Mouse (Mus musculus): Measurements from ENCODE around the gene Adgra1.

Adgra1 gene

DNA sequence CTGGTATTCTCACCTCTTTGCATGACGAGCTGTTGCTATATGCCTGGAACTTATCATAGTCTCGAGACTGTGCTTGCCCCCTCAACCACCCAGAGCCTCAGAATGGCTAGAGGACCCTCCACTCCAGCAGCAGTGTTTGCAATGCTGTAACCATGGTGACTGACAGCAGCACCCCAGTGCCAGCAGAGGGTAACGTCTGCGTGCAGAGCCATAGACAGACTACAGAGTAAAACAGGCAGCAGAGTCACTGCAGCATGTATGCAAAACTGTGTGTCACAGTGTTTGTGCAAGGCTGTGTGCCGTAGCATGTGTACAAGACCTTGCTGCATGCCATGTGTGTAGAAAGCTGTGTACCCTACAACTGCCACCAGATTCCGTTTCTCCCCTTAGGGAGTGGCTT, 75.5 kb downstream of the Adgra1 start:
- DNase-seq, result no peak

DNA sequence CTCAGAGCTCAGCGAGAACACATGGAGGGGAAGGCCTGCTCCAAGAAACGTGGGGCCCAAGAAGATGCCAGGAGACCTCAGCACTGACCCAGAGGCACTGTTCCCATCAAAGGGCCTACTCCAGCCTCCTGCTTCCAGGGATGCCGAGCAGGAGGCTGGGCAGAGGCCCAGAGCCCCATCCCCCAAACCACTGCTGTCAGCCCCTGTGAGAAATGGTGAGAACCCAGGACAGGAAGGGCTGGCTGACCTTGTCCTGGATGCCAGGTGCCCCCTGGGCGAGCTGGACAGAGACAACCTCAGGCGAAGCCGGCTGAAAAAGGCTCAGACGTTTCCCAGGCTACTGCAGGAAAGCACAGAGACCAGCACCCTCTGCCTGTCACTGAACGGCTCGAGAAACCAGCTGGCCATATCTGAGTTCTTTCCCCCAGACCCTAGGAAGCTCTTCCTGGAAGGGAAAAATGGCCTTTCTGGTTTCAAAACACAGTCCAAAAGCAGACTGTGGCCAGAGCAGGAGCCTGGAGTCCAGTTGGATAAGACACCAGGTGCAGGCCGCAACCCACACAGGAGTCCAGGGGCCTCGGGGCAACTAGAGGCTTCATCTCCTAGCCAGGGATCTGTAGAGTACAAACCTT, 76.3 kb downstream of the Adgra1 start:
- peak in 1 of 2 experiments; percentile 34 for DNase-seq

DNA sequence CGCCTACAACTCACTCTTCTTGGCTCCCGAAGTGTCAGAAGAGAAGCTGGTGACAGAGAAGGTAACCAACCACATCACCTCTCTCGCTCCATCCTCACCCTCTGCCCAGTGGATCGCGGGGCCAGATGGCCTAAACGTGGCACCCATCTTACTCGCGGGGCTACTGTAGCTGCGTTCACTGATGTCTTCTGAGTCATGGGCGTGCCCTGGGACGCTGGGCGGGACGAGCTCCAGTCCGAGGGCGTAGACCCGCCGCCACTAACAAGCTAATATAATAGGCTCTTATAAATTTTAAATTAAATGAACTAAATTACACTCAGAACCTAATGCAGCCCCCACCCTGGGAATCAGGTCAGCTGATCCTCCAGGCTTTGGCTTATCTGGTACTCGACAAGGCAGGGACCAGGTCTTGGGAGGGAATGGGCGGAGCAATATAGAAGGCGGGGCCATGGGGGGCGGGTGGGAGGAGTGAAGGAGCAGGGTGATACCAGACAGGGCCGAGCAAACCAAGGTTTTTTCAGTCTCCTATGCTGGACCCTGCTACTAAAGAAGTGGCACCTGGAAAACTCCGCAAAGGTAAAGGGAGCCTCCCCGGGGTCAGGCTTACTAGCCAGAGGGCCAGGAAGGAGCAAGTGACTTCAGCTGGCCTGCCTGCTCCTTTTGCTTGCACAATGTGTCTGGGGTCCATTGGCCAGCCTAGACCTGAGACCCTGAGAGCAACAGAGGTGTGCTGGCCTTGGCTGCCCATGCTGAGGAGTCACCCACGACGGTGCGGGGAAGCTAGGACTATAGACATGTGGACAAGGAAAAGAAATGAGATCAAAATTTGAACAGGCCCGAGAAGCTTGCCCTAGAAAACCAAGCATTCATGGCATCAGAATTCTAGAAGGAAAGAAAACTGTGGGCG, 80.4 kb downstream of the Adgra1 start:
- DNase-seq, result no peak

DNA sequence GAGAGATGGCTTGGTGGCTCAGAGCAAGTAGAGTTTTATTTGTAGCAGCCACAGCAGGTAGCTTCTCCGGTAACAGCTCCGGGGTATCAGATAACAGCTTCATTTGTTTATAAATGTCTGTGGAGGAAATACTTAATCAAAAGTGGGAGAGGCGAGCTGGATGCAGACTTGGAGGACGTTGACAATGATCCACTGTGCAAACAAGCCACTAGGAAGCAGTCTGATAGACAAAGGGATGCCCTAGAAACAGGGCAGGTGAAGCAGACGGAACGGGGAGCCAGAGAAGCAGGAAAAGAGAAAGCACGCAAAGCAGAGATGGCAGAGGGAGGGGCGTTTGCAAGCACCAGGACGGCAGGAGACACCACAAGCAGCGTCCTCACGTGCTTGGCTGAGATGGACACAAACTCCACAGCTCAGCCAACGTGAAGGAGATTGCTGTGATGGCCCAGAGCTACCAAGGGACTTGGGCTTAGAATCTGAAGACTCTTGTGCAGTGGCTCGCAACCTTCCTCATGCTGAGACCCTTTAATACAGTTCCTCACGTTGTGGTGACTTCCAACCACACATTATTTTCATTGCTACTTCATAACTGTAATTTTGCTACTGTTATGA, 81.8 kb downstream of the Adgra1 start:
- no peak for DNase-seq

DNA sequence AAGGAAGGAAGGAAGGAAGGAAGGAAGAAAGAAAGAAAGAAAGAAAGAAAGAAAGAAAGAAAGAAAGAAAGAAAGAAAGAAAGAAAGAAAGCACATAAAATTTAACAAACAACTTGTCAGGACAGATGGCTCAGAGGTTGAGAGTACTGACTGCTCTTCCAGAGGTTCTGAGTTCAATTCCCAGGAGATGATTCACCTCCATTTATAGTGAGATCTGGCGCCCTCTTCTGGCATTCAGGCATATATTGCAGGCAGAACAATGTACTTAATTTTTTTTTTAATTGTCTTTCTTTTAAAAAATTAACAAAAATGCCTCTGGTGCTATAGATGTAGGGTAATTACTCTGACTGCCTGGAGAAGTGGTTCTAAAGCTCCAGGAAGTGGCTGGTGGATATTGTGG, 82.4 kb downstream of the Adgra1 start:
- DNase-seq, result no peak

DNA sequence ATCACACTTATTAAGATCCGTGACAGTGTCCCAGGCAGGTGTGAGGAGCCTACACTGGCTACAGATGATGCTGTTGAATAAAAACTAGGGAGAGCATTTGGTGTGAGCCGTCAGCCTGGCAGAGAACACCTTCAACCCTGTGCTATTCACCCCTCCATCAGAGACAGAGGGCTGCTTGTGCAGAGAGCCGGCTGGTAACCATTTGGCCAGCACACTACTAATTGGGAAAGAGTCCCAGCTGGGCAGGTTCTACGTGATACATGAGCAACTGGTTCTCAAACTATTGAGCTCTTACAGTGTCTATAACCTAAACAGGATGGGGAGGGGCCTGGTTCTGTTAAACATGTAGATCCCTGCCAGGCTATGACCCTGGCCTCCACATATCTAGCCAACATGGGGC, 84.3 kb downstream of the Adgra1 start:
- no peak for DNase-seq
